Mouse (Mus musculus) c-Kit-positive CD71-negative TER-119-negative erythroid progenitor cells, embryonic 14.5 days (primary cell): ENCODE measurements around the gene Nrsn2.

Source experiments
- DNase-seq: peaks from one replicate; pipeline ENCODE4 v3.0.0-alpha.2; 2013; ENCODE audit warnings: low read depth

The Nrsn2 gene

DNA sequence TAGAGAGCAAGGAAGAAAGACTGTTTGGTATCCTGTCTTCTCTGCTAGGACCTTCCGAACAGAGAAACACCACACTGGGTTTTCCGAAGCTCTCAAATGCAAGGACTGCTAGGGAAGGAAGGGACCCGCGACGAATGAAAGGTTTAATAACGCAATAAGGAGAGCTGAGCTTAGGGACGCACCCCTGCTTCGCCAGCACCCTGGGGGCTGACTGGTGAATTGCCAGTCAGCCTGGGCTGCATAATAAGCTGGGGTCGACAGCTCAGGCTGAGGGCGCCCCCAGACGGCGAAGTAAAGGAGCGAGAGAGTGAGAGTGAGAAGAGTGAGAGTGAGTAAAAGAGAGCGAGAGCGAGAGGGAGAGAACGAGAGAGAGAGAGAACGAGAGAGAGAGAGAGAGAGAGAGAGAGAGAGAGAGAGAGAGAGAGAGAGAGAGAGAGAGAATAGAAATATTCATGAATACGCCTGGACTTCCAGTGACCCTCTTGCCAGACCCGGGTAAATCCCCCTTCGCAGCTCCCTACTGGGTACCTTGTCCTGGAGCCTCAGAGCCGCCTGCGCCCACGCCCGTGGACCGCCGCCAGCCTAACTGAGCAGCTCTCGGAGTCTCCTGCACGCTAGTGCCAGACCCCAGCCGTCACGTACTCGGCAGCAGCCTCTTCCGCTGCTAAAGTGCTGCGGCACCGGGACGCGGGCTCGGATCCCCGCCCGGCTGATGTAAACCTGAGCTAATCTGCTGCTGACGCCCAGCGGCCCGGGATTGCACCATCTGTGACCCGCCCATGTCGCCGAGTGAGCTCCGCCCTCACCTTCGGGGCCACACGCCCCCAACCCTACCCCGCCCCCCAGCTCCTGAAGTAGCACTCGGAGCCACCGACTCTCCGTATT, 32.9 kb downstream of the Nrsn2 start, which contains the start of gene Trib3:
Trib3 (minus strand) TSS at position 704 of the 885 bp plus-strand sequence.
- peak; percentile 80 for DNase-seq

DNA sequence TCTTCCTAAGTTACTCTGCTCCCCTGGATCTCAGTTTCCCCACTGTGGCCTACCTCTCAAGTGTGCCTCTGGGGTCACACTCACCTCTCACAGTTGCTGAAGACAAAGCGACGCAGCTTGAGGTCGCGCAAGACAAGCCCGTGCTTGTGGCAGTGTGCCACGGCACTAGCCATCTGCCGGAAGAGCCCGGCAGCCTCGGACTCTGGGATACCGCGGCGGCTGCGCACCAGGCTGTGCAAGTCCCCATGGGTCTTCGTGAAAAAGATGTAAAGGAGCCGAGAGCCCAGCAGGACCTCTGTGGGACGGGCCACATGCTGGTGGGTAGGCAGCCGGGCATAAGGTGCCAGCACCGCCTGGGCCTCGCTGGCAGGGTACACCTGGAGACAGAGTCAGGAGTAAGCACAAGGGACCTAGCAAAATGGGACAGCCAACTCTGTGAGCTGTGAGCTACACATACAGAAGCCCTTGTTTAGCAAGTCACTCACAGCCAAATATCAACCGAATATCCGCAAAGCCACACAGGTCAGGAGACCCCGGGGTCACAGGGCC, 36.7 kb downstream of the Nrsn2 start:
- DNase-seq: no peak

DNA sequence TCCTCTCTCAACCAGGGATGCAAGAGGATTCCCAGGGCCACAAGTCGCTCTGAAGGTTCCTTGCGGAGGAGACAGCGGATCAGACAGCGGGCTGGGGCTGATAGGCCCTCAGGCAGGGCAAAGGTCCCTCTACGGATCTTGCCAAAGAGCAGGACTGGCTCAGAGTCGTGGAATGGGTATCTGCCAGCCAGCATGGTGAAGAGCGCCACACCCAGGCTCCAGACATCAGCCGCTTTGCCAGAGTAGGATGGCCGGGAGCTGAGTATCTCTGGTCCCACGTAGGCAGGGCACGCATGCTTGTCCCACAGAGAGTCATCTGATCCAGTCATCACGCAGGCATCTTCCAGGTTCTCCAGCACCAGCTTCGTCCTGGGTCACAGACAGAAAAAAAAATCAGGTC, 38.1 kb downstream of the Nrsn2 start:
- no peak for DNase-seq

DNA sequence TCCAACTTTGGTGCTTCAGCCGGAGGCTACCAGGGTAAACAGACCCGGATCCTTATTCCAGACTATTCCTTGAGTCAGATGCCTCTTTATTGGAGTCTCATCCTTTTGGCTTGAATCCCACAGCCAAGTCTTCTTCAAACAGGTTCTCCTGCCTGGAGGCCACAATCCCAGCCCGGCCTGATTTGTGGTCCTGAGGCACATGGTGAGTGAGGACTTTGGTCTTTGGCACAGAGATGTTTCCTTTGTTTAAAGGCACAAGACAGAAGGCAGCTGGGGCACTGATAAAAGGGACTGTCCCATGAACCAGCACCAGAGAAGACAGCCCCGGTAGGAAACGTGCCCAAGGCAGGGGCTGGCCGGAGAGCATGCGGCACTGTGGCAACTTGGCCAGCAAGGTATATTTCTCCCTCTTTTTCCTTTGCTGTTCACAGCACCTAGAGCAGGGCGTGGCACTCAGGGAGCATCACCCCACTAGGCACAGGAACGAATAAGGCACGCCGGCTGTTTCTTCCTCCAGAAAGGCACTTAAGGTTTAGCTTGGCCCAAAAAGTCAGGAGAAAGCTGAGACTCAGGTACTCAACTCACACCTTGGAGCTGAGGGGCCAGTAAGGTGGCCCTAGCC, 38.7 kb downstream of the Nrsn2 start:
- DNase-seq: no peak

DNA sequence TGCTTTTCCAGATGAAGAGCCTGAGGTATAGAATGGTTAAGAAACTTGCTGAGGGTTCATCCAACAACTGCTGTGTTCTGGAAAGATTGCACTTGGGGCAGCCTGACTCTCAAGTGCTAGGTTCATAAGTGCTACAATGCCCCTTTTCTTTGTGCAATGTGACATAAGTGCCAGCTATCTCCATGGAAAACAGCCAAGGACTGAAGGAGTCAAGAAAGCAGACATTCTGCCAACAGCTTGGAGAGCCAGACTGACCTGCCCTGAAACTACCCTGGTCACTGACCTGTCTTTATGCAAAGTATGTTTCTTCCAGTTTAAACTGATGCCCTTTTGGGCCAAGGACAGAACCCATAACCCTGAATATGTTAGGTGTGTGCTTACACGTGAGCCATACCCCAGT, 39.6 kb downstream of the Nrsn2 start:
- DNase-seq: no peak

DNA sequence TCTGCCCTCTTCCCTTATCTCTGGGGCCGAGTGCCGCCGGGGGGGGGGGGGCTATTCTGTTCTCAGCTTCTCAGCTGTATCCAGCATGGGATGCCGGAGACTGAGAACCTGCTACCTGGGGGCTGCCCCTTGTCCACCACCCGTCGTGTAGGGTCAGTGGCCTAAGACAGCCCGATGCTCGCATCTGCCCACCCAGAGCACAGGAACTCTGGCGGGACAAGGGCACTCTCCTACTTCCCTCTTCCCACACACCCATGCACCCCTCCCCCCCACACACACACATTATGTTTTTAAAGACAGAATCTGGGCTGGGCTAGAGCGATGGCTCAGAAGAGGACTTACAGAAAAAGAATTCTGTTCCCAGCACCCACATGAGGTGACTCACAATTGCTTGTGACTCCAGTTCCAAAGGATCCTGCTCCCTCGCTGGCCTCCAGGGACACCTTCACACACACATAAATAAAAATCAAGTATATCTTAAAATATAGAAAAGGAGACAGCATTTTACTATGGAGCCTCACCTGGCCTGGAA, 41.1 kb downstream of the Nrsn2 start:
- DNase-seq: no peak

DNA sequence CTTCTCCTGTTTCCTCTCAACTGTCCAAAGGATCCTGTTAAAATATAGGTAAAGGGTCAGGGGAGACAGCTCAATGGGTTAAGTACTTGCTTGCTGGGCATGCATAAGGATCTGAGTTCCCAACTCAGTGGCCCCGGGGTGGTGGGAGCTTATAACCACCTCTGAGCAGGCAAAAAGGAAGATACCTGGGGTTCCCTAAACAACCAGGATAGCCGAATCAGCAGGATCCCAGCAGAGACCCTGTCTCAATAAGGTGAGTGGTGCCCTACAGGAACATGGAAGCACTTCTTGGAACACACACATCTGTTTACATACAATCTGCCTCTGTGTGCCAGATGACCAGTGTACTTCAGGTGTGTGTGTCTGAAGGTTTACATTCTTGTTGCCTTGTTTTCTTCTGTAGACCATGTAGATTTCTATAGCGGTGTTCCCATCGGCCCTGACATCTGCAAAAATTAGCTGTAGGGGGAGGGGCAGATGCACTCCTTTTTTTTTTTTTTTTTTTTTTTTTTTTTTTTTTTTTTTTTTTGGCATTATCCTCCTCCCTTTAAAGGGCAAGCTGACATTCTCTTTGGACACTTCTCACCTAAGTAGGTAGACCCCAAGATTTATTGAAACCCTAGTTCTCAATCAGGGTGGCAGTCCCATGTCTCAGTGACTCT, 43.0 kb downstream of the Nrsn2 start:
- no peak for DNase-seq

DNA sequence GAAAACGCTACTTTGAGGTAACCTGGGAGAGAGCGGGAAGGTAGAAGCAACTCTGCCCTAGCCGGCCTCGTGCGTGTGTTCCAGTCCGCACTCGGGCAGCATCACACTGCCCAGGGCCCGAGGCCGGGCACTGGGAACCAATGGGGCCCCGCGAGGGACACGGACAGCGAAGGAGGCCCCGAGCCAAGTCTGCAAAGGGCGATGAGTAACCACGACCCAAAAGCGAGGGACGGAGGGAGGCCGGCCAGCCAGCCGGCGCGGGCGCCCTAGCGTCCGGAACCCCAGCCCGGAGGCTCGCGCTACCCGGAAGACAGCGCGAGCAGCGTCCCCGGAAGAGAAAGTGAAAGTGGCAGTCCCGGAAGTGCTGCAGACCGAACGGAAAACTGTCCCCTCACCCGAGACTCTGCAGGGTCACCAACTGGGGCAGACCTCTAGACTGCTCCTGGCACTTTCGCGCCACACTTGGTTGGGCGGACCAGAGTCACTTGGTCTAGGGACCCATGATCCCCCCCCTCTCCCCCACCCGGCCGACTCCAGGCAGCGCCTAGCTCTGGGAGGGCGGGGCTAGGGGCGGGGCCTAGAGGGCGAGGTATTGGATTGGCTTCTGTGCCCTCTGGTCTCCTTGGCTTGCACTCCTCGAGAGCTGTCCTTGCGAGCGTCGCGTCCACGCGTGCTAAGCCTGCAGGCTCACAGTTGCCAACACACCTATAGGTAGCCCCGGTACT, 44.2 kb downstream of the Nrsn2 start, which contains the start of gene Rbck1:
Rbck1 (minus strand) TSS at position 553 of the 725 bp plus-strand sequence.
- peak; percentile 91 for DNase-seq

DNA sequence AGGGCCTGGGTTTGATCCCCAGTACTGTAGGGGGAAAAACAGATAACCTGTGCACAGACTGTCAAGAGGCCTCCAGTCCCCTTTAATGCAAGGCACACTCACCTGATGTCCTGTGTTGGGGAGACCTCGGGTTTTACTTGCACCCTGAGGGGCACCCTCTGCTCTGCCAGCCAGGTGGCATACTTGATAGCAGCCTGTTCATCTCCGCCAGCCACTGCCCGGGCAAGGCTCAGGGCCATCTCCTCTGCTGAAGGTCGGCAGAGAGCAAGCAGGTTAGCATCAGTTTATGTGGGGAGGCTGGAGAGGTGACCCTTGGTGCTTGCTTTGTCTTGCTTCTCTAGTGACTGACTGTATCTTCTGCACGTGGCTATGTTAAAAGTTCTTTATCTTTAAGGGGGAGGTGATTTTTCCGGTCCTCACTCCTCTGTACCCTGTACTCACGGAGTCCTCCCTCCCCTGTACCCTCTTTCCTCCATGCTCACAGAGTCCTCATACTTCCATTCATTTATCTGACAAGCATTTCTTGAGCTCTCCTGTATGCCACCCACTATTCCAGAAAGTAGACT, 45.5 kb downstream of the Nrsn2 start:
- no peak for DNase-seq

DNA sequence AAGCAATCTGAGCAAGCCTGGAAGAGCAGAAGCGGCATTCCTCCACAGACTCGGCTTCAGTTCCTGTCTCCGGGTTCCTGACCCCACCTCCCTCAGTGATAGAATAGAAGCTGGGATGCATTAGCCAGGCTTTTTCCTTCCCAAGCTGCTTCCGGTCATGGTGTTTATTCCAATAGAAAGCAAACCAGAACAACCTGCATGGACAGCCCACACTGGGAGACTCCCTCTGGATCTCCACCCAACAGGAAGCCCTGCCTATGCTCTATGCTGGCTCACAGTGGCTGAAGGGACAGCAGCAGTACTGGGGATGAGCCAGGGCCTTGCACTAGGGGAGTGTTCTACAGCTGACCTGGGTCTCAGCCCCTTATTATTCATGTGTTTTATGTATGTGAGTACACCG, 48.5 kb downstream of the Nrsn2 start:
- no peak for DNase-seq

DNA sequence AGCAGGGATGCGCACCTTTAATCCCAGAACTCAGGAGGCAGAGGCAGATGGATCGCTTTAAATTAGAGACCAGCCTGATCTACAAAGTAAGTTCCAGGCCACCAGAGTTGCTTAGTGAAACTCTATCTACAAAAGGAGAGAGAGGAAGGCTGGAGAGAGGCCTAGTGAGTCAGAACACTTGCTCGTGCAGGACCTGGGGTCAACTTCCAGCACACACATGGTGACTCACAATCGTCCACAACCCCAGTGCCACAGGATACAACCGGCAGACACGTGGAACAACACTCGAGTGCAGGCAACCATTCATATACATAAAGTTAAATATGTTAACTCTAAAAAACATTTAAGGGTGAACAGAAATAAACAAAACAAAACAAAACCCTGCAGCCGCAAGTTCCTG, 49.8 kb downstream of the Nrsn2 start:
- no peak for DNase-seq

DNA sequence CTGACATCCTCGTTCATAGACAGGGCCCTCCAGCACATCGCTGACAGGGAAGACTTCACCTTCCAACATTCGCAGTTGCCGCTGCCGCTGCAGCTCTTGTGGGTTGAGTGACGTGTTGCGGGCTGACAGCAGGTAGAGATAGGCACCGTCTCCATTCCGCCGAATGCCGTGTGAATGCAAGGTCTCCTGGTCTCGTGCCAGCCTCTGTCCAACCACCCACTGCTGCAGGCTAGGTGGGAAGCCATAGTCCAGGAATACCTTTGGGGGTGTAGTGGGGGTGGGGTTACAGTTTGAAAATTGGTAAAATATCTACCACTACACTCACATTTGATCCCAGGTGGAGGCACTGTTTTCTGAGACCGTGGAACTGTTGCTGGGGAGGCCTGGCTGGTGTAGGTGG, 50.3 kb downstream of the Nrsn2 start:
- DNase-seq: no peak

DNA sequence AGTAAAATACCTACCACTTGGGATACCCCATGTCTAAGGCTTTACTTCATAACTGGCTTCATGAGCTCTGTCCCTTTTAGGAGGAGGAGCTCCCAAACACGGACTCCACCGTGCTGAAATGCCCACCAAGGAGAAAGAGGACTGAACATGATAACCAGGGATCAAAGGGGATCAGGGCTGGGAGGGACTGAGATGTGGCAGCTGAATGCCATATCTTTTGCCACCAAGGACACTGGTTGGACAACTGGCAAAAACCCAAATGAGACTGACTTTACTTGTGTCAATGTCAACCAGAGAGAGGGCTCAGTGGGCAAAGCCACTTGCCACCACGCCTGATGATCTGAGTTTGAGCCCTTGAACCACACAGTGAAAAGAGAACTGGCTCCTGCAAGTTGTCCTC, 51.6 kb downstream of the Nrsn2 start:
- no peak for DNase-seq

DNA sequence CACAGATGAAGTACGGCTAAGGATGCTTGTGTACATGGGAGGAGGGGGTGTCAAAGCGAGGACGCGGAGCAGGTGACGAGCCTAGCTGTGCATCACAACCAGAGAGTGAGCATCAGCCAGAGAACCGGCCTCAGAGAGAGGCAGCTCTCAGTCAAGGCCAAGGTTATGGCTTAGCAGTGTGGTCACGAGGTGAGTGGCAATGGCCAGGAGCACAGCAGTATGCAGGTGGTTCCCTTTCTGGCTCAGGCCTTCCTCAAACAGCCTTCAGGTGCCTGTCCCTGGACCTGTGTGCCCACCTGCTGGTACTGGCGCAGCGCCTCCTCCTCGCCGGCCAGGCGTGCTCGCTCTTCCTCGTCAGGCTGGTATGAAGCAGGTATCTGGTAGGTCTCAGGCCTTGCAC, 52.5 kb downstream of the Nrsn2 start:
- no peak for DNase-seq

DNA sequence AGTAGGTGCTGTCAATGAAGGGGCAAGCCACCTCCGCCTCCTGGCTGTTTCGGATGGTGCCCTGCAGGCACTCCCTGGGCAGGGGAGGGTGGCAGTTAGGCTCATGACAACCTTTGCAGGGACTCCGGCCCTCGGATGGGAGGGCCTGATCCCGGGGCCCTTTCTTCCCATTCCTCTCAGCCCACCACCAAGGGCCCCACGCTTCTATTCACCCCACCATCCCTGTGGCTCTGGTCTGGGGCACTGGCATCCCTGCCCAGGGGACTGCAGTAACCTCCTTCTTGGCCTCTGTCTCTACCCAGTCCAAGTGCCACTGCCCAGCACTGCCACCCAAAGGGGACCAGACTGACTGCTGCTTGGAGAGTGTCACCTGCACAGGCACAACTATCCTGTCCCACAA, 54.2 kb downstream of the Nrsn2 start:
- no peak for DNase-seq

DNA sequence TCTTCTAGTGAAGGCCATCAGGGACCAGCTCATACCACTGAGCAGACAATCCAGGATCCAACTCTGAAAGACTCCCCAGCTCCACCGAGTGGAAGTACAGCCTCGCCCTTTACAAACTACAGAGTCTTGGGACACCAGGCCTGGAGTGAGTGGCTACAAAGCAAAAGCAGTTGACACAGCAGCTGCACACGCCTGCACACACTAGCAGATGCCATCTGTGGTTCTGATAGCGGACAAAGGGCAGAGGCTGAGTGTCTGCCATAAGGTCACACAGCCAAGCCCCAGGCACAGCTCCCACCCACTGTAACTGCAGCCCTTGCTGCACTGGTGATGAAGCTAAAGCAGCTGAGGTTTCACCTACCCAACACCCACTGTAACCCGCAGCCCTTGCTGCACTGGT, 54.9 kb downstream of the Nrsn2 start:
- no peak for DNase-seq
